Mouse (Mus musculus) CD4-positive, CD25-positive, alpha-beta regulatory T cell, adult 9 weeks (primary cell): ENCODE measurements around the gene Gm14325. TPM values are rescaled to one million over a fixed set of nuclear protein-coding genes. Genes with fewer than 3 reads are reported as not detected.

Experiments used
- polyA plus RNA-seq: library from polyadenylated mRNA; unstranded; fragments of 100-300 nt; shearing (Covaris generic); gene quantifications from one replicate; pipeline ENCODE4 v1.2.1, GENCODE M21; 2017

The Gm14325 gene
- polyA plus RNA-seq: 14.3 TPM

DNA sequence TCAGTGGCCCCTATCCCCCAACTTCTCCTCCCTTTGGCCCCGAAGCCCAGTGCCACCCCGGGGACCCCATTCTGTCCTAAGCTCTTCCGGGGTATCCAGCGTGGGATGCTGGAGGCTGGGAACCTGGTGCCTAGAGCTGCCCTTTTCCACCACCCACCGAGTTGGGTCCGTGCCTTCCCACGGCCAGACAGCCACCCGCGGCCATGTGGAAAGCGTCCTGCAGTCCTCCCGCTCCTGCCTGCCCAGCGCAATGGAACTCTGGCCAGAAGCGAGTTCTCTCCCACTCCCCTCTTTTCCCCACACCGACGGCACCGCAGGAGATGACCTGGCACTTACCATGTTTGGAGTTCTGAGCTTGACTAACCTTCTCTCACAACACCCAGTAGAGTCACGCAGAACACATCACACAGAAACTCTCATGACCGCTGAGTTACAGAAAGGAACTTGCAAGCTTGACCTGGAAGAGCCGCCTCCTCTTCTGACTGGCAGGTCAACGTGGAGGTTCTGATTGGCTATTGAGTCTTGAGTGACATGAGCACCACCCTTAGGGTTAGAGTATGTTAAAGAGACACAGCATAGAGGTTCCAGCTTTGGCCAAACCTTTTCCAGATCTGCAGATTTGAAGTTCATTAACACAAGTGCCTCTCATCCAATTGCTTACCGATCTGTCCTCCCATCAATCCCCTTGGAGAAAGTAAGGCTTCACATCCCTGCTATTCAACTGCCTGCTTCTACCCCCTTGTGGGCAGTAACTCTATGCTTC lies at the start of gene Gm14325:
Gene Gm14325 (minus strand): TSS at position 436 of the 763 bp plus-strand sequence.

Other genes with a start within 250 kb of the Gm14325 start
- gene Gm14322, start 81.0 kb downstream of the Gm14325 start, polyA plus RNA-seq: 0.30 TPM
- not detected for gene Gm14327, start 56.8 kb upstream of the Gm14325 start, polyA plus RNA-seq
- gene Zfp972, start 85.3 kb upstream of the Gm14325 start, polyA plus RNA-seq: 1.7 TPM
- 12.6 TPM for gene Gm14326, start 117.0 kb upstream of the Gm14325 start, polyA plus RNA-seq
- gene Zfp971, start 182.9 kb upstream of the Gm14325 start, polyA plus RNA-seq: 17.6 TPM
- gene Zfp931, start 238.1 kb upstream of the Gm14325 start, polyA plus RNA-seq: 9.5 TPM